Mouse (Mus musculus) hindbrain, embryonic 16.5 days (tissue): ENCODE results near the gene Smoc1. TPM values are rescaled to one million over a fixed set of nuclear protein-coding genes. Genes with fewer than 3 reads are reported as not detected.

Source experiments
- ATAC-seq: fragments of 200-750 bp; cut with Nextera tagmentation; 2 replicates; pipeline ENCODE4 v1.8.0; 2017; ENCODE audit warnings: moderate TSS enrichment, moderate library complexity
- H3K27ac ChIP-seq: fragments of 300-500 bp; sonication (generic); 2 replicates; pipeline ENCODE4 v1.5.1; 2014; ENCODE audit warnings: low read depth, mild to moderate bottlenecking, control low read depth, low read length, moderate library complexity
- H3K27me3 ChIP-seq: fragments of 300-500 bp; sonication (generic); replicated peaks from 2 replicates; pipeline ENCODE4 v1.6.1; 2014; ENCODE audit warnings: low read length; ENCODE audit not compliant: control insufficient read depth, insufficient read depth
- H3K36me3 ChIP-seq: fragments of 300-500 bp; sonication (generic); 2 replicates; pipeline ENCODE4 v1.6.1; 2014; ENCODE audit warnings: mild to moderate bottlenecking, low read length, moderate library complexity, mixed read lengths; ENCODE audit not compliant: control insufficient read depth, insufficient read depth
- H3K4me1 ChIP-seq: fragments of 300-500 bp; sonication (generic); 2 replicates; pipeline ENCODE4 v1.6.1; 2014; ENCODE audit warnings: low read depth, low read length; ENCODE audit not compliant: control insufficient read depth, insufficient read depth
- H3K4me2 ChIP-seq: fragments of 300-500 bp; sonication (generic); 2 replicates; pipeline ENCODE4 v1.6.1; 2014; ENCODE audit warnings: mild to moderate bottlenecking, low read length, control low read depth, moderate library complexity
- H3K4me3 ChIP-seq: fragments of 300-500 bp; sonication (generic); 2 replicates; pipeline ENCODE4 v1.5.1; 2014; ENCODE audit warnings: mild to moderate bottlenecking, low read length, control low read depth, moderate library complexity
- H3K9ac ChIP-seq: fragments of 300-500 bp; sonication (generic); 2 replicates; pipeline ENCODE4 v1.6.1; 2014; ENCODE audit warnings: low read depth, mild to moderate bottlenecking, control low read depth, low read length, moderate library complexity
- H3K9me3 ChIP-seq: fragments of 300-500 bp; sonication (generic); 2 replicates; pipeline ENCODE4 v1.6.1; 2014; ENCODE audit warnings: mild to moderate bottlenecking, low read length, moderate library complexity; ENCODE audit not compliant: control insufficient read depth
- WGBS: fragments of 180-500 bp; shearing (Covaris S2); extraction: QIAGEN DNeasy Blood & Tissue Kit; methylation state at CpG from one replicate; pipeline ENCODE4 v1.1.7; 2014; 5-methylcytosine and 5-hydroxymethylcytosine counted together
- polyA plus RNA-seq: library from polyadenylated mRNA; unstranded; fragments of >200 nt; fragmentation: Nextera tagmentation; extraction: Ambion mirVana; gene quantifications from 2 replicates; pipeline ENCODE4 v1.2.1, GENCODE M21; 2015

Smoc1 gene
- polyA plus RNA-seq, 1 experiment from 2014 or later: 34.3 TPM

DNA sequence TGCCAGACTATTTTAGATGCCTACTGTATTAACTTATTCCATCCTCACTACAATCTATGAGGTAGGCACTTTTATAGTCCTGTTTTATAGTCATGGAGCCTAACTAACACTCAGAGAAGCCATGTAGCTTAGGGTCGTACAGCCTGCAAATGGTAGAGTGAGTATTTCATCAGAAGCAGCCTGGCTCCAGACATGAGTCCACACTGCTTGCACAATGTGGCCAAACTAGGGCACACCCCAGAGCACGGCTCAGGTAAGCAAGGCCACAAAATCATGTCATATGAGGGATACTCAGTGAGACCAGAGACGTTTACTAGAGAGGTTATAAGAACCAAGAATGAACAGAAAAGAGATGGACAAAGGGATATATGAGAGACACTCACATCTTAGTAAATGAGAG lies 100.2 kb downstream of the Smoc1 start:
- Histone ChIP-seq H3K9ac (no peak overlapping the region), H3K27ac (no peak overlapping the region), H3K4me2 (no peak overlapping the region), H3K9me3 (no peaks in the 10 kb centered on the region), H3K4me3 (no peak overlapping the region), H3K36me3 (no peaks in the 10 kb centered on the region), H3K27me3 (no peaks in the 10 kb centered on the region), H3K4me1 (no peaks in the 10 kb centered on the region)
- 97% methylated on average over 3 of the region's 3 CpGs for WGBS
- no peak for ATAC-seq

DNA sequence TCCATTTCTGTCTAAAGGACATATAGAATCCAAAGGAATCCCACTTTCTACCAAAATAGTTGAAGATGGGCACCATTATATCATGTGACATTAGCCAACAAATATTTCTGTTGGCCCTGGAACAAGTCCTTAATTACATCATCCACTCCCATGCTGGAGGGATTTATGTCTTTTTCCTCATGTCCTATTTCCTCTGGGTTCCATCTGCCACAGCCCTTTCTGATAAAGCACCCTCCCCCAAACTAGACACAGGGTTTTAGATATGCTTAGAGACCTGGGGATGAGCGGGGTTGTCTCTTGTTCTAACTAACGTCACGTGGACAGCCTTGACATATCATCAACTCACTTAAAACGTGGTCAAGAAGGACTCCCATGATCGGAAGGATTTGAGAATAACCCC lies 102.1 kb downstream of the Smoc1 start:
- Histone ChIP-seq H3K27ac (no peak overlapping the region), H3K27me3 (no peaks in the 10 kb centered on the region), H3K9me3 (no peaks in the 10 kb centered on the region), H3K4me2 (no peak overlapping the region), H3K4me1 (0 out of 2 replicates have a peak, but pooled peaks cover under 1% of the 10 kb centered on the region), H3K4me3 (no peak overlapping the region), H3K9ac (no peak overlapping the region), H3K36me3 (no peaks in the 10 kb centered on the region)
- no peak for ATAC-seq
- WGBS: 91% methylated on average over 5 of the region's 5 CpGs

DNA sequence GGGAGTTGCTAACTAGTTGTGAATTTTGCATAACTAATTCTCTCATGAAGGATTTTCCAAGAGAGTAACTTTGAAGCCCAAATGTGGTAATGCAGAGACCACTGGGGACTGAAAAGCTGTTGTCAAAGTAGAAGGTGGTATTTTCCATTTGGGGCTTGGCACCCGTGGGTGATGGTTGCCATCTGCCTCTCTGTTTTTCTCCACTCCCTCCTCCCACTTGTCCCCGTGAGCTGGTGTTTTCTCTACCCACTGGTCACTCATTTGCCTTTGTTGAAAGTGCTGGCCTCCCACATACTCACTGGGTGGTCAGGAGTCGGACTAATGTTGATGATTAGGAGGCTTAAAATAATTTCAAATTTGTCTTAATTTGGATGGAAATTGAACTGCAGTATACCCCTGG lies 104.1 kb downstream of the Smoc1 start:
- H3K9ac ChIP-seq: no peak overlapping the region
- H3K4me1 ChIP-seq: peaks cover 4% of the 10 kb centered on the region; the same call in 1 of the 2 replicates
- H3K4me3 ChIP-seq: no peak overlapping the region
- H3K27ac ChIP-seq: no peak overlapping the region
- H3K9me3 ChIP-seq: no peaks in the 10 kb centered on the region
- no peak for ATAC-seq
- 56% methylated on average over 3 of the region's 3 CpGs for WGBS
- H3K27me3 ChIP-seq: no peaks in the 10 kb centered on the region
- no peak overlapping the region for H3K4me2 ChIP-seq
- no peaks in the 10 kb centered on the region for H3K36me3 ChIP-seq

DNA sequence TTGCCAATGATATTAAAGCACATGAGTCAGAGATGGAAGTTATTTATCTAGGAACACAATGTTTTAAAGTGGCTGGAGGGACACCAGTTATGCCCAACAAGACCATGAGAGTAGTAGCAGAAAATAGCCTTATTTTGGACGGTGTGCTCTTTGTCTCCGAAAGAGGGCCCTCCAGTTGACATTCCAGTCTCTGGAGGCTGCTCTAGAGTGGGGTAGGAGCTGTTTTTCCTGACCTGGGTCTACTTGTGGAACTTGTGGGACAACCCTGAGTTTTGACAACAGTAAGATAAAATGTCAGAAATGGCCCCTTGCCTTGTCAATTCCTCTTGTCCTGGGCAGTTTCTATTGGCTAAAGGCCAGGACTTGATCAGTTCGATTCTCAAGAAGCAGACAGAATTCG lies 104.5 kb downstream of the Smoc1 start:
- peaks cover 4% of the 10 kb centered on the region; the same call in 1 of the 2 replicates for H3K4me1 ChIP-seq
- no peaks in the 10 kb centered on the region for H3K9me3 ChIP-seq
- no peak for ATAC-seq
- H3K4me2 ChIP-seq: no peak overlapping the region
- H3K4me3 ChIP-seq: no peak overlapping the region
- 77% methylated on average over 4 of the region's 4 CpGs for WGBS
- H3K27ac ChIP-seq: no peak overlapping the region
- H3K36me3 ChIP-seq: no peaks in the 10 kb centered on the region
- H3K9ac ChIP-seq: no peak overlapping the region
- H3K27me3 ChIP-seq: no peaks in the 10 kb centered on the region

DNA sequence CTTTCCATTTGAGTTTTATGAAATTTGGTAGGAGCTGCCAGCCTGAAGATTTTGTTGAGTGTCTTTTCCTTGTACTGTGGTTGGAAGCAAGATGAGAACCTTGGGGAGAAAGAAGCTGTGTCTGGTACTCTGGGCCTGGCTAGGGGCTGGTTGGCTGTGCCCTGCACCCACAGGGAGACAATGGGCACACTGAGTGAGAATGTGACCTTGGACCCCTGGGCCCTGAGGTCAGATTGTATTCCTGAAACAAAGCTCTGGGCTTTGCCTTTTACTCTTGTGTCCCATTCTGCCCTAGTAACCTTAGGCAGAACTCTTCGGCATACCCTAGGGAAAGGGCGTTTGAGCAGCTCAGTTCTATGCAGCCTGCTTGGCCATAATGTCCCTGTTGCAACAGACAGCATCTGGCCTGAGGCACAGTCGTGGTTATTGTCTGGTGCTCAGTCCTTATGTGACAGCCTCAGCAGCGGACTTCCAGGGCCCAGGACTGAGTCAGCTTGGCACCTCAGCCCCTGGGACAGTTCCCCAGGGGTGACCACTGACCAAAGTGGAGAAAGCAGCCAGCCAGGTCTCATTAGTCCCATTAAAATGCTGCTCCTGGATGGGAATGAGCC lies 106.6 kb downstream of the Smoc1 start:
- H3K9ac ChIP-seq: no peak overlapping the region
- no peaks in the 10 kb centered on the region for H3K27me3 ChIP-seq
- no peak overlapping the region for H3K4me2 ChIP-seq
- H3K27ac ChIP-seq: no peak overlapping the region
- H3K36me3 ChIP-seq: no peaks in the 10 kb centered on the region
- H3K9me3 ChIP-seq: no peaks in the 10 kb centered on the region
- H3K4me1 ChIP-seq: peaks cover 4% of the 10 kb centered on the region; the same call in 1 of the 2 replicates
- WGBS: 31% methylated on average over 4 of the region's 4 CpGs
- H3K4me3 ChIP-seq: no peak overlapping the region
- ATAC-seq: no peak

DNA sequence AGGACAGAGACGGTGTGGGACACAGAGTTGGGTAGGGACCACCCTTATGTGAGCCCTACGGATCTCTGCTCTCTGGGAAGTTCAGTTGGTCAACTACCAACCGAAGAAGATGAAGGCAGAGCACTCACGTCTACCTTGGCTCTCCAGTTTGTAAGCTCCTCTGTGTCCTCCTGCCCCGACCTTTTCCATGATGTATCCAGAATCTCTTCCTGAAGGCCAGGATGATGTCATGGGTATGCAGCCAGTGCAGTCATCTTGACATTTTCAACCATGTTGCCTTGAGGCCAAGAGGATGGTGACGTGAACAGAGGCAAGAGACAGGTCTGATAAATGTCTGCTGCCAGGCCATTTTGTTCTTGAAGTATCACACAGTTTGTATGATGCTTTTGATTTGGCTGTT lies 111.6 kb downstream of the Smoc1 start:
- no peak overlapping the region for H3K27ac ChIP-seq
- no peaks in the 10 kb centered on the region for H3K27me3 ChIP-seq
- H3K9ac ChIP-seq: no peak overlapping the region
- H3K4me1 ChIP-seq: peaks cover 4% of the 10 kb centered on the region; the same call in 1 of the 2 replicates
- ATAC-seq: no peak
- no peak overlapping the region for H3K4me2 ChIP-seq
- no peaks in the 10 kb centered on the region for H3K9me3 ChIP-seq
- H3K36me3 ChIP-seq: no peaks in the 10 kb centered on the region
- no peak overlapping the region for H3K4me3 ChIP-seq
- WGBS: 91% methylated on average over 6 of the region's 6 CpGs

DNA sequence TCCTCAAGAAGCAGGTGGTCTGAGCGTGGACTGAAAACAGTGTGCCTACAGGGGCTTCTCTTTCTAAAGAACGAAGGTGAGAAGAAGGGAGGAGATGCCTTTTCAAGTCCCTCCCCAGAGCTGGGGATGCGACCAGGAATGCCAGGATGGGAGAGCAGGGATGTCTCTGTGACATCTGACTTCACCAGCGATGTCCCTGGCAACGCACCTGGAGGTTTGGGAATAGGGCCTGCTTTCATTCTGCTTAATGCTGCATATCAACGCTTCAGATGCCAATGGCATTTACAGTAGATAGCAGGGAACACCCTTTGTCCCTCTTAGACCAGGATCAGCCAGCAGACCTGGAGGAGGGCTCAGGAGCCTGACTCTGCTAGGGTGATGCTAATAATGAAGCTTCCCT lies 112.9 kb downstream of the Smoc1 start:
- no peaks in the 10 kb centered on the region for H3K9me3 ChIP-seq
- no peak for ATAC-seq
- H3K4me3 ChIP-seq: no peak overlapping the region
- H3K36me3 ChIP-seq: no peaks in the 10 kb centered on the region
- H3K4me2 ChIP-seq: no peak overlapping the region
- H3K27me3 ChIP-seq: no peaks in the 10 kb centered on the region
- no peak overlapping the region for H3K27ac ChIP-seq
- no peaks in the 10 kb centered on the region for H3K4me1 ChIP-seq
- no peak overlapping the region for H3K9ac ChIP-seq
- WGBS: 84% methylated on average over 6 of the region's 6 CpGs

DNA sequence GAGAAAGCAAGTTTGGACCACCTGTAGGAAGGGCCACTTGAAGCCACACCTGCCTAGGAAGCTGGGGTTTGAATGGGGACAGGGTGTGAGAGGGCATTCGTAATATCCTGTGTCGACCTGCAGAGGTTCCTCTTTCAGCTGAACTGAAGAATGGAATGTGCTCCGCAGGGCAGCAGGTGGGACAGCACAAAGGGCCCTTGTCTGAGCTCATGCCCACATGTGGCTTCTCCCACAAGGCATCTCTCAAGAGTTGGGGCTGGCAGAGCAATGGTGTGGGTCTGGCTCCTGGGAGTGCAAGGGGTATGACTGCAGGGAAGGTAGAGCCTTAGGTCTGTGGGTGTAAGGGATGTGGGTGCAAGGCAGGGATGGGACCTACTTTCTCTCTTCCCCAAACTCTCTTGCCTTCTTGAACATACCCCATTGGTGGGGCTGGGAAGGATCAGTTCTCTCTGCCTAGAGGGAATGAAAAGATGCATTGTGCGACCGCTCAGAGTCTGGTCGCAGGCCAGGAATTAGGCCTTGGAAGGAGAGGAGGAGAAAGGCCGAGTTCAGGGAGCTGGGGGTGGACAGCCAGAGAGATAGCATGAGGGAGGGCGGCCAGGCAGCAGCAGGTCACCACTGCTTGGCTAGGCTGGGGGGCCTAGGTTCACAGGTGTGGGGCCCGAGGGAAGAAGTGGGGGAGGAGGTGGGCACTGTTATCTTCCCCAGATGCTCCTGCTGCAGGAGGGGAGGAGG lies 114.2 kb downstream of the Smoc1 start:
- Histone ChIP-seq H3K9me3 (no peaks in the 10 kb centered on the region), H3K4me2 (no peak overlapping the region), H3K36me3 (no peaks in the 10 kb centered on the region), H3K9ac (no peak overlapping the region), H3K4me3 (no peak overlapping the region), H3K27me3 (no peaks in the 10 kb centered on the region), H3K4me1 (no peaks in the 10 kb centered on the region), H3K27ac (peak overlapping the region; percentile 27; the same call in 1 of the 2 replicates)
- peak; percentile 84 for ATAC-seq
- 27% methylated on average over 9 of the region's 9 CpGs for WGBS

DNA sequence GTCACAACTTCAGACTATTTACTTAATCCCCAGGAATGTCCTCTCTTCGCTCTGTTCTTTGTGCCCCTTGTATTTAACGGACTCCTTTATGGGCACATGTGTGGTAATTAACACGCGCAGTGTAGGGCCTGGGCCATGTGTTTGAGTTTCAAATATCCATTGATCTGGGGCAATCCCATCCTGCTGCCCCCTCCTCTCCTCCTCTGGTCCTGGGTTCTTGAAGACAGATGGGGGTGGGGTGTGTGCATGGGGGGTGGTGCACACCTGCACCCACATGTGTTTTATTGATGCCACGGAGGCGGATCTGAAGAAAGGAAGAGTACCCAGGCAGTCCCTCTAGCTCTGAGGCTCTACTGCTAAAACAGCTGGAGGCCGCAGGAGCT lies 114.7 kb downstream of the Smoc1 start:
- Histone ChIP-seq H3K4me2 (no peak overlapping the region), H3K4me3 (no peak overlapping the region), H3K9me3 (no peaks in the 10 kb centered on the region), H3K27me3 (no peaks in the 10 kb centered on the region), H3K36me3 (no peaks in the 10 kb centered on the region), H3K9ac (no peak overlapping the region), H3K4me1 (no peaks in the 10 kb centered on the region), H3K27ac (peak overlapping the region; percentile 27; the same call in 1 of the 2 replicates)
- WGBS: 50% methylated on average over 7 of the region's 7 CpGs
- ATAC-seq: peak; percentile 64
